Mouse (Mus musculus): ENCODE data around the gene Pml.

Pml gene

GRCm38 (mm10) chr9:58203516-58204447 lies 45.8 kb downstream of the Pml start, which contains the start of the genes Islr and Islr2:
Gene Islr (minus strand): TSS chr9:58204306.
Gene Islr2 (minus strand): TSS chr9:58204319.
- intact Hi-C loops (cut with DNase I) = loop anchor here (1.0 kb wide), 1 partner anchor 165 kb away; no protein-coding TSS in a partner anchor

- intact Hi-C loops (cut with DNase I) = loop anchor here (1.0 kb wide), 1 partner anchor 165 kb away; no protein-coding TSS in a partner anchor
Measured at GRCm38 (mm10) chr9:58202676-58203453, 46.7 kb downstream of the Pml start.

GRCm38 (mm10) chr9:58201861-58202549 lies 47.6 kb downstream of the Pml start:
- intact Hi-C loops (cut with DNase I) = no loop called here

DNA sequence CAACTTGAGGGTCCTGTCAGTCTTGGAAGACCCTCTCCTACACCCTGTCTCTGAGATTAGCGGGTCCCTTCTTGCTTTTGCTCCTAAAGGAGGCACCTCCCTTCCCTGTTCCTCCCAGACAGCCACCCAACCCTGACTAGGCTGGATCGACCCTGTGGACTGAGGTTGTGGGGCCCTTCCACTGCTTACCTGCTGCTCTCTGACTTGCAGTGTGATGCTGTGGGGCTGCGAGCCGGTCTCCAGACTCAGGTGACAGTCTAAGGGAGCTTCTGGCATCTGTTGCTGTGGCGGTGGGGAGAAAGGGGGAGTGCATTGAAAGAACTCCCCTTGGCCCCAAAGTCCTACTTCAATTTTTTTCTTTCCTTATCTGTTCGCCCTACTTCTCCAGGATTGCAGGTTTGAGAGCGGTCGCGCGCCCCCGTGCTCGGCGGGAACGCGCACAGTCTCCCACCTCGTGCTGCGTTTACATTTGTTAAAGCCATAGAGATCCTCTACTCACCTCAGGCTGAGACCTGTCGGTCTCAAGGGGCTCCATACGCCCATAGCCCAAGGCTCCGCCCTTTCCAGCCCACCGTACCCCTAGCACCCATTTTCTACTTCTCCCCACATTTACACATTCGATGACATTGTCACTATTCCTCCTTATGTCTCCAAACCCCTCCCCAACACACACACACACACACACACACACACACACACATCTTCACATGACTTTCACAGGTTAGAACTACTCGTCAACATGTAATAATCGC lies 48.3 kb downstream of the Pml start:
- intact Hi-C loops (cut with DNase I) = no loop called here

DNA sequence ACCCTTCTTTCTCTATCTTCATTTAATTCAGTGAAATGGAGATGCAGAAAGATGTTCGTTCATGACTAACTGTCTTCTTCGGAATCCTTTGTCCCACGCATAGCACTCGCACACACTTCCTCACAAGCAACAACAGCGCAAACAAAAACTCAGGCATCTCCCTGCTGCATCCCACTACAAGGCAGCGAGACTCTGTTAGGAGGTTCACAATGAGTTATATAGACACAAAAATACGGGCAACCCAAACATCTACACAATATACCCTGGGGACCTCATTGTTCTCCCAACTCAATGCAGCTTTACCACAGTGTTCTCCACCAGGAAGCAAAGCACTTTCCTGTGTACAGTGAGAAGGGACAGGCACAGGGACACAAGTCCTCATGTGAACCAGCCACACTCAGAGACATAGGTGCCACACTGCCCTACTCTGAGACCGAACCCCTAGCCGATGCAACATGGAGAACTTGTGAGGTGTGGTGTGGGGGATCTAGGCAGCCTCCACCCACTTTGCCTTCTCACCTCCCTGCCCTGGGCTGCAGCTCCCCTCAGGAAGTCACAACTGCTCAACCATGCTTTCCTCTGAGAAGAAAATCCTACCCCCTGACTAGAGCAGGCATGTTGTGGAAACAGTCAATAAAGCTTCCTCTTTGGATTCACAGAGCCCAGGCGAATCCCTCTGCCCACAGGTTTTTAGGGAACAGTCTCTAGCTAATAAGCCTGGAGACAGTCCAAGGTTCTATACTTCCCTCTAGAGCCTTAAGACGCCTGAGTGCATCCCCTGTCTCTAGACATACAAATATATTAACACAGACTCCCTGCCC lies 49.1 kb downstream of the Pml start:
- intact Hi-C loops (cut with DNase I) = no loop called here

GRCm38 (mm10) chr9:58199381-58200269 lies 50.0 kb downstream of the Pml start:
- intact Hi-C loops (cut with DNase I) = no loop called here

GRCm38 (mm10) chr9:58198801-58199371 lies 50.7 kb downstream of the Pml start:
- intact Hi-C loops (cut with DNase I) = no loop called here

DNA sequence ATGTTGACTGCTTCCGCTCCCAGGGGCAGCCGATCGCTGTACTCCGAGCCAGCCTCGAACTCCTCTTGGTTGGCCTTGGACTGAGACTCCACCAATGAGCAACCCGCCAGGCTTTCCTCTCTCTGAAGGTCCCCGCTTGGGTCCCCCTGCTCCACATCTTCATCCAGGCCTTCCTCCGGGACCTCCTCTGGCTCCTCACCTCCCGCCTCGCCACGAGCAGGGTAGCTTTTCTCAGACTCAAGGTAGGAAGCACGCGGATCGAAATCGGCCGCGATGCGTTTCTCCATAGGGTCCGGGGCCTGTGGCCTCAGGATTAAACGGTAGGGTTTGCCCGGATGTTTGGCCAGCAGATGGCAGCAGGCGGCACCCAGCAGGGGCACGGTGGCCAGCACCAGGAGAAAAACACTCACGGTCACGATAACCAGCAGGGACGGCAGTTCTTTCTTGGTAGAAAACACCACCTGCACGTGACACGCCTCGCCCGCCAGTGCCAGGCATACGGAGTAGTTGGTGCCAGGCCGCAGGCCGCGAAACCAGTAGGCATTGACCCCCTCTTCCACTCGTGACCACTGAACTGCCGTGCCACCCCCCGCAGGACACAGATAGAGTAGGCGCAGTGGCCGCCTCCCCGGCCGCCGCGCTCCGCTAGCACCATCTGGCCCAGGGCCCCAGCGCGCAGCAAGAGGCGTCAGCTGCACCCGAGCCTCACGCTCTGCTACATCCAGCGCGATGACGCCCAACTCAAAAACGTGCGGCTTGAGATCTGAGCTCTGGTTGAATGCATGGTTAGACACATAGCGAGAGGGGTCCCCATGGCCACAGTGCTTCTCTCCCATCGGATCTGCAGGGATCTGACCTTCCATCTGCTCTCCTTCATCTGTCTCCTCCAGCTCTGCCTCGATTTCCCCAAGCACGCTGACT lies 51.5 kb downstream of the Pml start:
- intact Hi-C loops (cut with DNase I) = no loop called here

GRCm38 (mm10) chr9:58196610-58197567 lies 52.7 kb downstream of the Pml start:
- intact Hi-C loops (cut with DNase I) = no loop called here

GRCm38 (mm10) chr9:58196141-58196540 lies 53.4 kb downstream of the Pml start:
- intact Hi-C loops (cut with DNase I) = no loop called here

- intact Hi-C loops (cut with DNase I) = no loop called here
Measured at GRCm38 (mm10) chr9:58195671-58196070, 53.9 kb downstream of the Pml start.

- intact Hi-C loops (cut with DNase I) = no loop called here
Measured at GRCm38 (mm10) chr9:58194222-58194621, 55.4 kb downstream of the Pml start.

GRCm38 (mm10) chr9:58184456-58184855 lies 65.1 kb downstream of the Pml start:
- intact Hi-C loops (cut with DNase I) = no loop called here

- intact Hi-C loops (cut with DNase I) = no loop called here
Measured at GRCm38 (mm10) chr9:58179390-58179789, 70.2 kb downstream of the Pml start.

GRCm38 (mm10) chr9:58177165-58177564 lies 72.4 kb downstream of the Pml start:
- intact Hi-C loops (cut with DNase I) = no loop called here
